Mouse (Mus musculus): ENCODE data around the gene Dmgdh.

Dmgdh gene

GRCm38 (mm10) chr13:93674131-93674561 is at the start of gene Dmgdh, which contains the start of gene Bhmt2:
Dmgdh (plus strand) TSS chr13:93674433.
Bhmt2 (minus strand) TSS chr13:93674302.
- DNase-seq, result no peak

GRCm38 (mm10) chr13:93628861-93629260 is 45.4 kb upstream of the Dmgdh start:
- no peak for DNase-seq

- no peak for DNase-seq
These were observed 43.1 kb upstream of the Dmgdh start for GRCm38 (mm10) chr13:93630941-93631705.

- DNase-seq, result no peak
These were observed 41.3 kb upstream of the Dmgdh start for GRCm38 (mm10) chr13:93632927-93633326.

- no peak for DNase-seq
These were observed 37.7 kb upstream of the Dmgdh start for GRCm38 (mm10) chr13:93636561-93636960.

GRCm38 (mm10) chr13:93637282-93638245 is 36.7 kb upstream of the Dmgdh start, which contains the start of gene Bhmt:
Bhmt (minus strand) TSS chr13:93637961.
- DNase-seq, result no peak

GRCm38 (mm10) chr13:93639636-93640035 is 34.6 kb upstream of the Dmgdh start:
- DNase-seq, result no peak

GRCm38 (mm10) chr13:93648387-93649130 is 25.7 kb upstream of the Dmgdh start:
- DNase-seq, result no peak

GRCm38 (mm10) chr13:93653382-93653781 is 20.9 kb upstream of the Dmgdh start:
- no peak for DNase-seq

GRCm38 (mm10) chr13:93657941-93658340 is 16.3 kb upstream of the Dmgdh start:
- no peak for DNase-seq

GRCm38 (mm10) chr13:93667586-93667985 is 6.6 kb upstream of the Dmgdh start:
- no peak for DNase-seq

- DNase-seq, result no peak
These were observed 1.9 kb upstream of the Dmgdh start for GRCm38 (mm10) chr13:93672371-93672770.

- DNase-seq, result no peak
These were observed 937 bp upstream of the Dmgdh start for GRCm38 (mm10) chr13:93673296-93673695.

GRCm38 (mm10) chr13:93676864-93677263 is 2.6 kb downstream of the Dmgdh start:
- no peak for DNase-seq

- no peak for DNase-seq
These were observed 9.1 kb downstream of the Dmgdh start for GRCm38 (mm10) chr13:93683336-93683735.

- no peak for DNase-seq
These were observed 11.0 kb downstream of the Dmgdh start for GRCm38 (mm10) chr13:93685226-93685625.

- DNase-seq, result no peak
These were observed 13.1 kb downstream of the Dmgdh start for GRCm38 (mm10) chr13:93687321-93687720.

GRCm38 (mm10) chr13:93689566-93689965 is 15.3 kb downstream of the Dmgdh start:
- no peak for DNase-seq

- no peak for DNase-seq
These were observed 16.6 kb downstream of the Dmgdh start for GRCm38 (mm10) chr13:93690821-93691220.

- DNase-seq, result no peak
These were observed 24.6 kb downstream of the Dmgdh start for GRCm38 (mm10) chr13:93698866-93699265.

GRCm38 (mm10) chr13:93705697-93706096 is 31.5 kb downstream of the Dmgdh start:
- DNase-seq, result no peak

- DNase-seq, result no peak
These were observed 33.0 kb downstream of the Dmgdh start for GRCm38 (mm10) chr13:93707271-93707670.

- no peak for DNase-seq
These were observed 36.1 kb downstream of the Dmgdh start for GRCm38 (mm10) chr13:93710325-93710724.

All from lung, postnatal 4 days (tissue).